ENCODE assay signal across 22 mouse cellular contexts in the genomic region with DNA sequence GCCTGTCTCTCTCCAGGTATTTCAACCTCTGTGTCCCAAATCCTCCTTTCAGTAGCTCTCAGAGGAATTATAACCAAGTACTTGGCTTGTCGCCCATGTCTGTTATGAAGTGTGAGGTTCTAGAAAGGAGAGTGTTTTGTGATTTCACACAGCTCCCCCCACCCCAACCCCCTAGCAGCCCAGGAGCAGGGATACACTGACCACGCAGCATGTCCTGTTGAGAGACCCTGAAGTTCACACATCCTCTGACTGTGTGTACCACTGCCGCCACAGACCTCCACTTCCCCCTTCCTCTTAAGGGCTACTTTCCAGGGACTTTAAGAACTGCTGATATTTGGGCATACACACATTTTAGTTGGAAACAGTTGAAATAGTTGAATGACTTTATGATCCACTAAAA.
DNase-seq lines count a peak whose midpoint lies in the region; ATAC-seq lines count a peak whose summit lies in the region.
"Had no signal": no experiment of that assay in that cellular context is flagged by ENCODE, and none has a peak within 500 bp of the region (broad histone marks: within the 10 kb centered on the region; RNA-seq: fewer than 3 reads in every experiment).

No protein-coding gene starts in this region.

- no peaks in the 10 kb centered on the region for H3K27me3 ChIP-seq in limb, embryonic 13.5 days
- H3K27me3 ChIP-seq: embryonic facial prominence, embryonic 13.5 days; forebrain, embryonic 12.5 days; hindbrain, embryonic 12.5 days had no signal

- H3K4me3 ChIP-seq in limb, embryonic 13.5 days: no peak overlapping the region
- H3K4me3 ChIP-seq: embryonic facial prominence, embryonic 13.5 days; forebrain, embryonic 12.5 days; heart, embryonic 10.5 days; hindbrain, embryonic 12.5 days had no signal

- peak; percentile 27 for DNase-seq in kidney, postnatal 14 days
- no peak for DNase-seq in kidney, adult 8-10 months
- peak; percentile 41 for DNase-seq in 416B (ENCODE audit: low read depth)
- no peak for DNase-seq in cerebellum, postnatal 10 days
- DNase-seq in gastrocnemius, postnatal 4 days (ENCODE audit: low spot score in 2 of 2): no peak
- DNase-seq in cerebellum, adult 18-20 months: no peak
- DNase-seq: adrenal gland, adult 2 months; adrenal gland, postnatal 25 days; cerebellum, adult 2 months; cerebellum, postnatal 14 days; gastrocnemius, postnatal 14 days; heart, adult 11 months; heart, postnatal 10 days; heart, postnatal 4 days had no signal

- 21% methylated on average over 3 of the region's 3 CpGs for WGBS in limb, embryonic 13.5 days

- H3K9ac ChIP-seq in limb, embryonic 13.5 days: no peak overlapping the region
- H3K9ac ChIP-seq: embryonic facial prominence, embryonic 13.5 days; forebrain, embryonic 12.5 days; hindbrain, embryonic 12.5 days had no signal

- no peaks in the 10 kb centered on the region for H3K36me3 ChIP-seq in limb, embryonic 13.5 days
- H3K36me3 ChIP-seq: embryonic facial prominence, embryonic 13.5 days; forebrain, embryonic 12.5 days; heart, embryonic 10.5 days; hindbrain, embryonic 12.5 days had no signal

- peak overlapping the region; percentile 46 for H3K4me2 ChIP-seq in limb, embryonic 13.5 days (replicated peaks)
- H3K4me2 ChIP-seq: embryonic facial prominence, embryonic 13.5 days; forebrain, embryonic 12.5 days; hindbrain, embryonic 12.5 days had no signal

- no peaks in the 10 kb centered on the region for H3K9me3 ChIP-seq in limb, embryonic 13.5 days
- H3K9me3 ChIP-seq: embryonic facial prominence, embryonic 13.5 days; forebrain, embryonic 12.5 days; heart, embryonic 10.5 days; hindbrain, embryonic 12.5 days had no signal

- peaks cover 35% of the 10 kb centered on the region for H3K4me1 ChIP-seq in limb, embryonic 13.5 days
- H3K4me1 ChIP-seq: forebrain, embryonic 12.5 days; hindbrain, embryonic 12.5 days had no signal

- peak; percentile 63 for ATAC-seq in granulocyte monocyte progenitor cell, adult 5-6 weeks (replicated peaks; ENCODE audit: poor library complexity, severe bottlenecking)
- peak; percentile 80 for ATAC-seq in limb, embryonic 13.5 days (ENCODE audit: low FRiP score, low read depth)
- ATAC-seq: forebrain, embryonic 16.5 days; hindbrain, embryonic 16.5 days had no signal

- H3K27ac ChIP-seq in limb, embryonic 13.5 days: peak overlapping the region; percentile 45; the same call in 1 of the 2 replicates
- H3K27ac ChIP-seq: embryonic facial prominence, embryonic 13.5 days; forebrain, embryonic 12.5 days; heart, embryonic 10.5 days; hindbrain, embryonic 12.5 days had no signal

Comparison
In these comparisons a context has a peak if more than half of its experiments do, and no peak if none do; other contexts are left out.
1. DNase-seq: peak in kidney, postnatal 14 days (single experiment) and 416B (single experiment); none in kidney, adult 8-10 months (0 of 2), cerebellum, postnatal 10 days (0 of 2), gastrocnemius, postnatal 4 days (0 of 2) and cerebellum, adult 18-20 months (0 of 2).